Mouse (Mus musculus): ENCODE measurements around the gene Adcy3. TPM values are rescaled to one million over a fixed set of nuclear protein-coding genes. Genes with fewer than 3 reads are reported as not detected.
A peak's percentile ranks its signal among the peaks of the same experiment; 100 is the strongest.

Gene Adcy3
- total RNA-seq, 2 experiments from 2014 or later = 2.3 to 3.6 TPM

GRCm38 (mm10) chr12:4179671-4180233 is 46.8 kb downstream of the Adcy3 start:
- peak; percentile 85 for ATAC-seq (replicated peaks; ENCODE audit: poor library complexity, severe bottlenecking)

GRCm38 (mm10) chr12:4180507-4180906 is 47.6 kb downstream of the Adcy3 start:
- ATAC-seq (replicated peaks; ENCODE audit: poor library complexity, severe bottlenecking) = peak; percentile 62

GRCm38 (mm10) chr12:4184648-4185047 is 51.7 kb downstream of the Adcy3 start:
- ATAC-seq (replicated peaks; ENCODE audit: poor library complexity, severe bottlenecking) = no peak

- ATAC-seq (replicated peaks; ENCODE audit: poor library complexity, severe bottlenecking) = peak; percentile 31
Observed at GRCm38 (mm10) chr12:4188171-4189059, 55.5 kb downstream of the Adcy3 start.

GRCm38 (mm10) chr12:4189060-4189447 is 56.2 kb downstream of the Adcy3 start:
- ATAC-seq (replicated peaks; ENCODE audit: poor library complexity, severe bottlenecking) = peak; percentile 80

- no peak for ATAC-seq (replicated peaks; ENCODE audit: poor library complexity, severe bottlenecking)
Observed at GRCm38 (mm10) chr12:4192514-4192913, 59.6 kb downstream of the Adcy3 start.

- ATAC-seq (replicated peaks; ENCODE audit: poor library complexity, severe bottlenecking) = no peak
Observed at GRCm38 (mm10) chr12:4193025-4193740, 60.3 kb downstream of the Adcy3 start.

- peak; percentile 76 for ATAC-seq (replicated peaks; ENCODE audit: poor library complexity, severe bottlenecking)
Observed at GRCm38 (mm10) chr12:4194643-4195042, 61.7 kb downstream of the Adcy3 start.

GRCm38 (mm10) chr12:4198702-4199101 is 65.8 kb downstream of the Adcy3 start:
- ATAC-seq (replicated peaks; ENCODE audit: poor library complexity, severe bottlenecking) = no peak

GRCm38 (mm10) chr12:4199271-4199670 is 66.4 kb downstream of the Adcy3 start:
- ATAC-seq (replicated peaks; ENCODE audit: poor library complexity, severe bottlenecking) = no peak

- no peak for ATAC-seq (replicated peaks; ENCODE audit: poor library complexity, severe bottlenecking)
Observed at GRCm38 (mm10) chr12:4201454-4202200, 68.7 kb downstream of the Adcy3 start.

- ATAC-seq (replicated peaks; ENCODE audit: poor library complexity, severe bottlenecking) = no peak
Observed at GRCm38 (mm10) chr12:4202206-4202605, 69.3 kb downstream of the Adcy3 start.

- no peak for ATAC-seq (replicated peaks; ENCODE audit: poor library complexity, severe bottlenecking)
Observed at GRCm38 (mm10) chr12:4206106-4206505, 73.2 kb downstream of the Adcy3 start.

- ATAC-seq (replicated peaks; ENCODE audit: poor library complexity, severe bottlenecking) = peak; percentile 84
Observed at GRCm38 (mm10) chr12:4208405-4209133, 75.7 kb downstream of the Adcy3 start.

GRCm38 (mm10) chr12:4209196-4209595 is 76.3 kb downstream of the Adcy3 start:
- ATAC-seq (replicated peaks; ENCODE audit: poor library complexity, severe bottlenecking) = no peak

- peak; percentile 78 for ATAC-seq (replicated peaks; ENCODE audit: poor library complexity, severe bottlenecking)
Observed at GRCm38 (mm10) chr12:4211174-4211573, 78.3 kb downstream of the Adcy3 start.

- ATAC-seq (replicated peaks; ENCODE audit: poor library complexity, severe bottlenecking) = no peak
Observed at GRCm38 (mm10) chr12:4212908-4213307, 80.0 kb downstream of the Adcy3 start.

GRCm38 (mm10) chr12:4230156-4230555 is 97.3 kb downstream of the Adcy3 start:
- no peak for ATAC-seq (replicated peaks; ENCODE audit: poor library complexity, severe bottlenecking)

- ATAC-seq (replicated peaks; ENCODE audit: poor library complexity, severe bottlenecking) = no peak
Observed at GRCm38 (mm10) chr12:4232777-4233176, 99.9 kb downstream of the Adcy3 start.

All from granulocyte monocyte progenitor cell, adult 5-6 weeks (primary cell).